8 mouse cellular contexts compared by ENCODE assay signal in the genomic region with DNA sequence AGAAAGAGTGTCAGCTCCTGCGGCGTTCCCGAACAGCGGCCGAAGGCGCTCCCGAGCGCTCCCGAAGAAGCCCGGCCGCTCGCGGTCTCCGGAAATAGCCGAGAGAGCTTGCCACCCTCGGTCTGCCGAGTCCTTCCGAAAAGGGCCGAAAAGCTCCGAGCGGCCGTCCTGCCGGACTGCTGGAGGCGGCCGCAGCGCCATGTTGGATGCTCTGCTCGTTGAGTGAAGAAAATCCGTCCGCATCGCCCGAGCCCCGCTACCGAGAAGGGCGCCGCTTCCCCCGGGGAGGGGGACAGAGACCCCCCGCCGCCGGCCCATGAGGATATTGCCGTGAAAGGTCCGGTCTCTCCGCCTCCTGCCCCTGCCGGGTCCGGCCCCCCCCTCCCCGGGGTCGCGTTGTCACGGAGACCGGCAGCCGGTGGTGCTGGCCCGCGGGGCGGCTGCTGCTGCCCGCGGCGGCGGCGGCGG. TPM values are rescaled to one million over a fixed set of nuclear protein-coding genes. Genes with fewer than 3 reads are reported as not detected.
DNase-seq lines count a peak whose midpoint lies in the region; ATAC-seq and TF ChIP-seq lines count a peak whose summit lies in the region.

No protein-coding gene starts in this region.

- TF ChIP-seq POLR2A in testis, adult 2 months (IDR thresholded peaks at IDR 0.05; ENCODE audit: control insufficient read depth, low read depth, low read length): peak; percentile 86

- peak overlapping the region; percentile 100 for H3K4me3 ChIP-seq in forebrain, embryonic 11.5 days (ENCODE audit: low read depth, low read length)
- H3K4me3 ChIP-seq in heart, postnatal 0 days (ENCODE audit: low read depth, low read length): peak overlapping the region; percentile 96
- H3K4me3 ChIP-seq in liver, embryonic 16.5 days (ENCODE audit: low read depth, low read length): peak overlapping the region; percentile 87
- peak overlapping the region; percentile 68 for H3K4me3 ChIP-seq in neural tube, embryonic 13.5 days
- H3K4me3 ChIP-seq in testis, adult 2 months (ENCODE audit: control insufficient read depth, low read depth, low read length): peak overlapping the region; percentile 99

- TF ChIP-seq EP300 in heart, postnatal 0 days (IDR thresholded peaks at IDR 0.05; ENCODE audit: low read depth): no peak

- H3K9ac ChIP-seq in forebrain, embryonic 11.5 days (ENCODE audit: low read length): peak overlapping the region; percentile 98
- H3K9ac ChIP-seq in heart, postnatal 0 days (replicated peaks; ENCODE audit: low read depth, low read length): peak overlapping the region; percentile 98
- peak overlapping the region; percentile 92 for H3K9ac ChIP-seq in liver, embryonic 16.5 days (ENCODE audit: low read depth, low read length)
- peak overlapping the region; percentile 97 for H3K9ac ChIP-seq in neural tube, embryonic 13.5 days

- peak; percentile 92 to 99 for DNase-seq in CD8-positive naive resting alpha-beta T cell, adult 2 months (ENCODE audit: low read depth in 2 of 2, low spot score in 2 of 2)
- DNase-seq in c-Kit-positive CD71-positive TER-119-negative erythroid progenitor cells, embryonic 14.5 days (ENCODE audit: low read depth): peak; percentile 93
- peak; percentile 99 for DNase-seq in forebrain, embryonic 11.5 days (ENCODE audit: low spot score)
- DNase-seq in heart, postnatal 0 days (ENCODE audit: low spot score): peak; percentile 96
- DNase-seq in kidney, postnatal 4 days: peak; percentile 100

- H3K9me3 ChIP-seq in forebrain, embryonic 11.5 days (ENCODE audit: control insufficient read depth, low read length): no peaks in the 10 kb centered on the region
- H3K9me3 ChIP-seq in heart, postnatal 0 days (replicated peaks; ENCODE audit: control insufficient read depth, low read length): 0 out of 2 replicates have a peak, but pooled peaks cover 3% of the 10 kb centered on the region
- H3K9me3 ChIP-seq in liver, embryonic 16.5 days (replicated peaks; ENCODE audit: control insufficient read depth, low read length): no peaks in the 10 kb centered on the region
- H3K9me3 ChIP-seq in neural tube, embryonic 13.5 days: no peaks in the 10 kb centered on the region

- peak; percentile 92 for ATAC-seq in forebrain, embryonic 11.5 days (replicated peaks; ENCODE audit: low FRiP score)
- peak; percentile 96 for ATAC-seq in heart, postnatal 0 days (ENCODE audit: insufficient read depth, low read depth)
- peak; percentile 94 for ATAC-seq in liver, embryonic 16.5 days (ENCODE audit: low read depth)
- ATAC-seq in neural tube, embryonic 13.5 days (ENCODE audit: low read depth): peak; percentile 94

- H3K4me1 ChIP-seq in forebrain, embryonic 11.5 days (replicated peaks; ENCODE audit: control insufficient read depth, insufficient read depth, low read length): peaks cover 11% of the 10 kb centered on the region
- H3K4me1 ChIP-seq in heart, postnatal 0 days (ENCODE audit: control insufficient read depth, insufficient read depth): peaks cover 26% of the 10 kb centered on the region
- H3K4me1 ChIP-seq in liver, embryonic 16.5 days (ENCODE audit: control insufficient read depth, low read depth, low read length): peaks cover 24% of the 10 kb centered on the region
- H3K4me1 ChIP-seq in neural tube, embryonic 13.5 days (replicated peaks): peaks cover 40% of the 10 kb centered on the region
- no peaks in the 10 kb centered on the region; the same call in none of the 2 replicates for H3K4me1 ChIP-seq in testis, adult 2 months (ENCODE audit: control insufficient read depth, insufficient read depth, low read length)

- H3K4me2 ChIP-seq in forebrain, embryonic 11.5 days (ENCODE audit: low read depth, low read length, severe bottlenecking): peak overlapping the region; percentile 75
- H3K4me2 ChIP-seq in heart, postnatal 0 days (ENCODE audit: low read depth, low read length): peak overlapping the region; percentile 84
- H3K4me2 ChIP-seq in liver, embryonic 16.5 days (ENCODE audit: low read depth, low read length): peak overlapping the region; percentile 98
- H3K4me2 ChIP-seq in neural tube, embryonic 13.5 days: peak overlapping the region; percentile 87

- peaks cover 2% of the 10 kb centered on the region; the same call in 1 of the 2 replicates for H3K36me3 ChIP-seq in forebrain, embryonic 11.5 days (ENCODE audit: control insufficient read depth, insufficient read depth, low read length)
- no peaks in the 10 kb centered on the region; the same call in 1 of the 2 replicates for H3K36me3 ChIP-seq in heart, postnatal 0 days (replicated peaks; ENCODE audit: control insufficient read depth, insufficient read depth, low read length)
- peaks cover 9% of the 10 kb centered on the region for H3K36me3 ChIP-seq in liver, embryonic 16.5 days (ENCODE audit: control insufficient read depth, insufficient read depth)
- peaks cover 15% of the 10 kb centered on the region for H3K36me3 ChIP-seq in neural tube, embryonic 13.5 days
- H3K36me3 ChIP-seq in testis, adult 2 months (ENCODE audit: control insufficient read depth, insufficient read depth, low read length): peaks cover 1% of the 10 kb centered on the region

- peak overlapping the region; percentile 95 for H3K27ac ChIP-seq in forebrain, embryonic 11.5 days (ENCODE audit: low read depth, low read length)
- H3K27ac ChIP-seq in heart, postnatal 0 days (ENCODE audit: low read depth): peak overlapping the region; percentile 93
- H3K27ac ChIP-seq in liver, embryonic 16.5 days (ENCODE audit: low read length): peak overlapping the region; percentile 76
- H3K27ac ChIP-seq in neural tube, embryonic 13.5 days (replicated peaks): peak overlapping the region; percentile 97
- peak overlapping the region; percentile 99 for H3K27ac ChIP-seq in testis, adult 2 months (ENCODE audit: control insufficient read depth, insufficient read depth, low read depth, low read length)

- under 1% methylated on average over 42 of the region's 59 CpGs for WGBS in forebrain, embryonic 11.5 days
- WGBS in heart, postnatal 0 days: under 1% methylated on average over 45 of the region's 59 CpGs
- under 1% methylated on average over 59 of the region's 59 CpGs for WGBS in liver, embryonic 16.5 days (ENCODE audit: insufficient replicate concordance)
- under 1% methylated on average over 48 of the region's 59 CpGs for WGBS in neural tube, embryonic 13.5 days

- TF ChIP-seq CTCF in heart, postnatal 0 days (IDR thresholded peaks at IDR 0.05; ENCODE audit: low read depth): no peak
- no peak for TF ChIP-seq CTCF in testis, adult 2 months (IDR thresholded peaks at IDR 0.05; ENCODE audit: control insufficient read depth, insufficient read depth, insufficient replicate concordance, low read depth, low read length)

- H3K27me3 ChIP-seq in forebrain, embryonic 11.5 days (ENCODE audit: control insufficient read depth, insufficient read depth, low read length): peaks cover 2% of the 10 kb centered on the region; the same call in 1 of the 2 replicates
- H3K27me3 ChIP-seq in heart, postnatal 0 days (ENCODE audit: control insufficient read depth, insufficient read depth, low read length): no peaks in the 10 kb centered on the region
- peaks cover 5% of the 10 kb centered on the region; the same call in 1 of the 2 replicates for H3K27me3 ChIP-seq in liver, embryonic 16.5 days (ENCODE audit: control insufficient read depth, insufficient read depth, low read depth, low read length)
- no peaks in the 10 kb centered on the region for H3K27me3 ChIP-seq in neural tube, embryonic 13.5 days
- no peaks in the 10 kb centered on the region for H3K27me3 ChIP-seq in testis, adult 2 months (ENCODE audit: control insufficient read depth, insufficient read depth, low read length)

RNA-seq across cellular contexts. Expression of a gene that starts 0.5 kb away (rescaled TPM):
- polyA plus RNA-seq in forebrain, embryonic 11.5 days (2014; fragmentation: Nextera tagmentation; extraction: Ambion mirVana): 57.3 and 57.6 TPM in 2 replicates
- 10.7 and 15.9 TPM in 2 replicates for total RNA-seq in heart, postnatal 0 days (2014; rRNA removed; ENCODE audit: low replicate concordance)
- 9.8 and 11.1 TPM in 2 replicates for polyA plus RNA-seq in heart, postnatal 0 days (2015; fragmentation: Nextera tagmentation; extraction: Ambion mirVana)
- 5.6 and 6.4 TPM in 2 replicates for polyA plus RNA-seq in liver, embryonic 16.5 days (2015; fragmentation: Nextera tagmentation; extraction: Ambion mirVana)
- 51.1 TPM in 2 replicates for polyA plus RNA-seq in neural tube, embryonic 13.5 days (2015; fragmentation: Nextera tagmentation; extraction: Ambion mirVana)
- polyA plus RNA-seq in testis, adult 2 months (2012; rRNA removed): 251 and 280 TPM in 2 replicates

Comparison
In these comparisons a context has a peak if more than half of its experiments do, and no peak if none do; other contexts are left out.
1. Peak in every context shown above with its lines: DNase-seq, ATAC-seq, H3K4me3 ChIP-seq and H3K27ac ChIP-seq.